Mouse (Mus musculus) testis, adult 2 months (tissue): ENCODE results near the gene Sirt6.

Experiments used
- CTCF ChIP-seq: fragments of 200-500 bp; IDR thresholded peaks from 2 replicates; pipeline ENCODE4 v1.5.1; 2012; ENCODE audit warnings: low read depth, mild to moderate bottlenecking, inconsistent platforms, low read length, moderate library complexity; ENCODE audit not compliant: control insufficient read depth, insufficient read depth, insufficient replicate concordance
- POLR2A ChIP-seq: fragments of 200-500 bp; IDR thresholded peaks from 2 replicates; pipeline ENCODE4 v1.6.1; 2012; ENCODE audit warnings: low read depth, mild to moderate bottlenecking, inconsistent platforms, low read length, moderate library complexity; ENCODE audit not compliant: control insufficient read depth

- TF ChIP-seq CTCF (no peak), POLR2A (no peak)
These were observed 26.1 kb downstream of the Sirt6 start for GRCm38 (mm10) chr10:81601396-81601905.
